ENCODE assay signal across 12 mouse cellular contexts in genomic region chr1:172525971-172526370, GRCm38 (mm10). TPM values are rescaled to one million over a fixed set of nuclear protein-coding genes. Genes with fewer than 3 reads are reported as not detected.
DNase-seq lines count a peak whose midpoint lies in the region; ATAC-seq and TF ChIP-seq lines count a peak whose summit lies in the region.
"Had no signal": no experiment of that assay in that cellular context is flagged by ENCODE, and none has a peak within 500 bp of the region (broad histone marks: within the 10 kb centered on the region; RNA-seq: fewer than 3 reads in every experiment).

No protein-coding gene starts in this region.

- H3K27ac ChIP-seq in kidney, embryonic 15.5 days, result peak overlapping the region; percentile 34; the same call in 1 of the 2 replicates
- H3K27ac ChIP-seq in ES-Bruce4 (ENCODE audit: insufficient read depth, low read length), result no peak overlapping the region
- H3K27ac ChIP-seq in brown adipose tissue, adult 24 weeks (replicated peaks; ENCODE audit: low read depth, low read length), result peak overlapping the region; percentile 95
- H3K27ac ChIP-seq in liver, embryonic 12.5 days, result peak overlapping the region; percentile 51; the same call in 1 of the 2 replicates
- H3K27ac ChIP-seq in midbrain, embryonic 14.5 days (replicated peaks; ENCODE audit: low read depth, low read length), result no peak overlapping the region

- no peaks in the 10 kb centered on the region for H3K9me3 ChIP-seq in kidney, embryonic 15.5 days (replicated peaks)
- no peaks in the 10 kb centered on the region for H3K9me3 ChIP-seq in ES-Bruce4 (replicated peaks; ENCODE audit: control insufficient read depth, insufficient read depth, low read length, poor library complexity, severe bottlenecking)
- no peaks in the 10 kb centered on the region for H3K9me3 ChIP-seq in liver, embryonic 12.5 days (replicated peaks)
- no peaks in the 10 kb centered on the region for H3K9me3 ChIP-seq in midbrain, embryonic 14.5 days (ENCODE audit: control insufficient read depth, low read length)
- H3K9me3 ChIP-seq: hindbrain, embryonic 12.5 days had no signal

- no peaks in the 10 kb centered on the region for H3K36me3 ChIP-seq in kidney, embryonic 15.5 days
- no peaks in the 10 kb centered on the region for H3K36me3 ChIP-seq in ES-Bruce4 (ENCODE audit: control insufficient read depth, insufficient read depth, low read length, poor library complexity, severe bottlenecking)
- no peaks in the 10 kb centered on the region for H3K36me3 ChIP-seq in liver, embryonic 12.5 days
- no peaks in the 10 kb centered on the region for H3K36me3 ChIP-seq in midbrain, embryonic 14.5 days (ENCODE audit: control insufficient read depth, insufficient read depth, low read length)
- H3K36me3 ChIP-seq: hindbrain, embryonic 12.5 days had no signal

- H3K4me2 ChIP-seq in kidney, embryonic 15.5 days, result 0 out of 2 replicates have a peak overlapping the region, but pooled peaks have one; percentile 9
- peak overlapping the region; percentile 46 for H3K4me2 ChIP-seq in liver, embryonic 12.5 days
- H3K4me2 ChIP-seq in midbrain, embryonic 14.5 days (ENCODE audit: low read length), result no peak overlapping the region

- peaks cover 27% of the 10 kb centered on the region for H3K4me1 ChIP-seq in kidney, embryonic 15.5 days
- H3K4me1 ChIP-seq in ES-Bruce4 (ENCODE audit: control insufficient read depth, insufficient read depth, low read length), result peaks cover 2% of the 10 kb centered on the region
- H3K4me1 ChIP-seq in brown adipose tissue, adult 24 weeks (ENCODE audit: control insufficient read depth, insufficient read depth, insufficient read length, low read length), result peaks cover 21% of the 10 kb centered on the region
- peaks cover 32% of the 10 kb centered on the region for H3K4me1 ChIP-seq in liver, embryonic 12.5 days
- peaks cover 8% of the 10 kb centered on the region for H3K4me1 ChIP-seq in midbrain, embryonic 14.5 days (ENCODE audit: control insufficient read depth, insufficient read depth, low read length)

- no peak for DNase-seq in kidney, postnatal 14 days
- DNase-seq in midbrain, embryonic 14.5 days, result no peak
- no peak for DNase-seq in Muller cell, postnatal 12 days (ENCODE audit: inconsistent ontology term)
- no peak for DNase-seq in spleen, adult 18-20 months
- DNase-seq: left cerebral cortex, postnatal 4 days; retina, postnatal 1 day had no signal

- TF ChIP-seq EP300 in ES-Bruce4 (IDR thresholded peaks at IDR 0.05; ENCODE audit: insufficient read depth, low read depth, low read length), result no peak

- H3K9ac ChIP-seq in kidney, embryonic 15.5 days, result no peak overlapping the region
- H3K9ac ChIP-seq in ES-Bruce4 (ENCODE audit: low read depth, poor library complexity, severe bottlenecking), result no peak overlapping the region
- H3K9ac ChIP-seq in liver, embryonic 12.5 days, result no peak overlapping the region
- no peak overlapping the region for H3K9ac ChIP-seq in midbrain, embryonic 14.5 days (replicated peaks; ENCODE audit: low read length)
- H3K9ac ChIP-seq: hindbrain, embryonic 12.5 days had no signal

- TF ChIP-seq CTCF in ES-Bruce4 (IDR thresholded peaks at IDR 0.05; ENCODE audit: low read depth, low read length), result no peak

- 77% methylated on average over 7 of the region's 7 CpGs for WGBS in kidney, embryonic 15.5 days
- WGBS in liver, embryonic 12.5 days (ENCODE audit: insufficient replicate concordance), result 18% methylated on average over 7 of the region's 7 CpGs
- WGBS in midbrain, embryonic 14.5 days, result 69% methylated on average over 7 of the region's 7 CpGs

- ATAC-seq in kidney, embryonic 15.5 days (replicated peaks; ENCODE audit: low FRiP score), result no peak
- no peak for ATAC-seq in liver, embryonic 12.5 days
- no peak for ATAC-seq in midbrain, embryonic 14.5 days (ENCODE audit: low FRiP score, low TSS enrichment)

- no peak overlapping the region for H3K4me3 ChIP-seq in kidney, embryonic 15.5 days (replicated peaks)
- 0 out of 2 replicates have a peak overlapping the region, but pooled peaks have one; percentile 2 for H3K4me3 ChIP-seq in ES-Bruce4 (ENCODE audit: low read depth, low read length)
- peak overlapping the region; percentile 59 for H3K4me3 ChIP-seq in brown adipose tissue, adult 24 weeks (ENCODE audit: insufficient read depth, low read depth, low read length)
- H3K4me3 ChIP-seq in liver, embryonic 12.5 days, result no peak overlapping the region
- no peak overlapping the region for H3K4me3 ChIP-seq in midbrain, embryonic 14.5 days (replicated peaks; ENCODE audit: low read depth, low read length)
- H3K4me3 ChIP-seq: erythroblast, embryonic 14.5 days; hindbrain, embryonic 12.5 days had no signal

- no peak for TF ChIP-seq POLR2A in ES-Bruce4 (IDR thresholded peaks at IDR 0.05; ENCODE audit: insufficient read depth, low read length)

- peaks cover 13% of the 10 kb centered on the region; the same call in 1 of the 2 replicates for H3K27me3 ChIP-seq in kidney, embryonic 15.5 days
- H3K27me3 ChIP-seq in ES-Bruce4 (ENCODE audit: control insufficient read depth, insufficient read depth, low read length, poor library complexity, severe bottlenecking), result no peaks in the 10 kb centered on the region
- peaks cover 68% of the 10 kb centered on the region for H3K27me3 ChIP-seq in liver, embryonic 12.5 days (replicated peaks)
- H3K27me3 ChIP-seq in midbrain, embryonic 14.5 days (ENCODE audit: control insufficient read depth, insufficient read depth, low read length), result no peaks in the 10 kb centered on the region; the same call in 1 of the 2 replicates

RNA-seq across cellular contexts. Expression of gene Cfap45, which starts 5.4 kb away (rescaled TPM):
- 1.4 and 2.2 TPM in 2 replicates for polyA plus RNA-seq in kidney, embryonic 15.5 days (2015; fragmentation: Nextera tagmentation; extraction: Ambion mirVana)
- polyA plus RNA-seq in ES-Bruce4 (2011; ENCODE audit: insufficient read depth, insufficient read length, low read depth, missing spikeins), result 2.1 and 2.3 TPM in 2 replicates
- not detected in 2 replicates for polyA plus RNA-seq in brown adipose tissue, adult 24 weeks (2012; ENCODE audit: insufficient read depth, insufficient read length, missing spikeins)
- polyA plus RNA-seq in liver, embryonic 12.5 days (2016; fragmentation: Nextera tagmentation; extraction: Ambion mirVana), result 0.55 and 0.79 TPM in 2 replicates
- 1.9 and 2.2 TPM in 2 replicates for polyA plus RNA-seq in midbrain, embryonic 14.5 days (2014; fragmentation: Nextera tagmentation; extraction: Ambion mirVana)

RNA-seq across cellular contexts. Expression of gene Tagln2, which starts 26.1 kb away (rescaled TPM):
- polyA plus RNA-seq in kidney, embryonic 15.5 days (2015; fragmentation: Nextera tagmentation; extraction: Ambion mirVana), result 246 and 251 TPM in 2 replicates
- 269 and 312 TPM in 2 replicates for polyA plus RNA-seq in ES-Bruce4 (2011; ENCODE audit: insufficient read depth, insufficient read length, low read depth, missing spikeins)
- 26.2 and 29.3 TPM in 2 replicates for polyA plus RNA-seq in brown adipose tissue, adult 24 weeks (2012; ENCODE audit: insufficient read depth, insufficient read length, missing spikeins)
- 177 and 178 TPM in 2 replicates for polyA plus RNA-seq in liver, embryonic 12.5 days (2016; fragmentation: Nextera tagmentation; extraction: Ambion mirVana)
- 25.7 and 43.5 TPM in 2 replicates for polyA plus RNA-seq in midbrain, embryonic 14.5 days (2014; fragmentation: Nextera tagmentation; extraction: Ambion mirVana)

RNA-seq across cellular contexts. Expression of gene Vsig8, which starts 29.8 kb away (rescaled TPM):
- 0.57 and 0.59 TPM in 2 replicates for polyA plus RNA-seq in kidney, embryonic 15.5 days (2015; fragmentation: Nextera tagmentation; extraction: Ambion mirVana)
- polyA plus RNA-seq in ES-Bruce4 (2011; ENCODE audit: insufficient read depth, insufficient read length, low read depth, missing spikeins), result 0.37 TPM in 1 of 2 replicates, not detected in the other
- not detected in 2 replicates for polyA plus RNA-seq in brown adipose tissue, adult 24 weeks (2012; ENCODE audit: insufficient read depth, insufficient read length, missing spikeins)
- not detected in 2 replicates for polyA plus RNA-seq in liver, embryonic 12.5 days (2016; fragmentation: Nextera tagmentation; extraction: Ambion mirVana)
- 0.22 TPM in 1 of 2 replicates, not detected in the other for polyA plus RNA-seq in midbrain, embryonic 14.5 days (2014; fragmentation: Nextera tagmentation; extraction: Ambion mirVana)
- polyA plus RNA-seq: erythroblast, embryonic 14.5 days had no signal

RNA-seq across cellular contexts. Expression of gene Igsf9, which starts 44.4 kb away (rescaled TPM):
- 45.0 and 46.0 TPM in 2 replicates for polyA plus RNA-seq in kidney, embryonic 15.5 days (2015; fragmentation: Nextera tagmentation; extraction: Ambion mirVana)
- 40.5 and 40.6 TPM in 2 replicates for polyA plus RNA-seq in ES-Bruce4 (2011; ENCODE audit: insufficient read depth, insufficient read length, low read depth, missing spikeins)
- polyA plus RNA-seq in brown adipose tissue, adult 24 weeks (2012; ENCODE audit: insufficient read depth, insufficient read length, missing spikeins), result 0.96 TPM in 1 of 2 replicates, not detected in the other
- 3.9 and 4.2 TPM in 2 replicates for polyA plus RNA-seq in liver, embryonic 12.5 days (2016; fragmentation: Nextera tagmentation; extraction: Ambion mirVana)
- polyA plus RNA-seq in midbrain, embryonic 14.5 days (2014; fragmentation: Nextera tagmentation; extraction: Ambion mirVana), result 49.6 and 52.6 TPM in 2 replicates
- polyA plus RNA-seq: erythroblast, embryonic 14.5 days had no signal

RNA-seq across cellular contexts. Expression of gene Slamf9, which starts 50.8 kb away (rescaled TPM):
- polyA plus RNA-seq in kidney, embryonic 15.5 days (2015; fragmentation: Nextera tagmentation; extraction: Ambion mirVana), result 0.73 and 1.1 TPM in 2 replicates
- 0.46 and 0.85 TPM in 2 replicates for polyA plus RNA-seq in ES-Bruce4 (2011; ENCODE audit: insufficient read depth, insufficient read length, low read depth, missing spikeins)
- 3.5 and 4.5 TPM in 2 replicates for polyA plus RNA-seq in brown adipose tissue, adult 24 weeks (2012; ENCODE audit: insufficient read depth, insufficient read length, missing spikeins)
- polyA plus RNA-seq in liver, embryonic 12.5 days (2016; fragmentation: Nextera tagmentation; extraction: Ambion mirVana), result 1.1 and 1.3 TPM in 2 replicates
- polyA plus RNA-seq in midbrain, embryonic 14.5 days (2014; fragmentation: Nextera tagmentation; extraction: Ambion mirVana), result 0.32 TPM in 1 of 2 replicates, not detected in the other
- polyA plus RNA-seq: erythroblast, embryonic 14.5 days had no signal

Comparison
In these comparisons a context has a peak if more than half of its experiments do, and no peak if none do; other contexts are left out.
1. H3K27ac ChIP-seq: peak in kidney, embryonic 15.5 days (single experiment), brown adipose tissue, adult 24 weeks (single experiment) and liver, embryonic 12.5 days (single experiment); none in ES-Bruce4 (single experiment) and midbrain, embryonic 14.5 days (single experiment).
2. H3K4me3 ChIP-seq: peak in ES-Bruce4 (single experiment) and brown adipose tissue, adult 24 weeks (single experiment); none in kidney, embryonic 15.5 days (single experiment), liver, embryonic 12.5 days (single experiment) and midbrain, embryonic 14.5 days (single experiment).